Mouse (Mus musculus) brain, embryonic 14.5 days (tissue): Measurements from ENCODE around the gene Myh14.

Source experiments
- CTCF ChIP-seq: fragments of 200-500 bp; IDR thresholded peaks from 2 replicates; pipeline ENCODE4 v1.5.1; 2012; ENCODE audit warnings: inconsistent platforms, mild to moderate bottlenecking, moderate library complexity, borderline replicate concordance; ENCODE audit not compliant: insufficient read depth, insufficient read length; ENCODE audit errors: extremely low read depth
- POLR2A ChIP-seq: fragments of 200-500 bp; IDR thresholded peaks from 2 replicates; pipeline ENCODE4 v1.6.1; 2012; ENCODE audit warnings: mild to moderate bottlenecking, inconsistent platforms, borderline replicate concordance; ENCODE audit not compliant: poor library complexity, insufficient read depth, insufficient read length, severe bottlenecking; ENCODE audit errors: extremely low read depth

GRCm38 (mm10) chr7:44560435-44561400 lies 109.9 kb downstream of the Myh14 start:
- TF ChIP-seq POLR2A = no peak
- peak; percentile 77 for TF ChIP-seq CTCF
